Mouse (Mus musculus): Measurements from ENCODE around the gene Cbr1.

The Cbr1 gene

DNA sequence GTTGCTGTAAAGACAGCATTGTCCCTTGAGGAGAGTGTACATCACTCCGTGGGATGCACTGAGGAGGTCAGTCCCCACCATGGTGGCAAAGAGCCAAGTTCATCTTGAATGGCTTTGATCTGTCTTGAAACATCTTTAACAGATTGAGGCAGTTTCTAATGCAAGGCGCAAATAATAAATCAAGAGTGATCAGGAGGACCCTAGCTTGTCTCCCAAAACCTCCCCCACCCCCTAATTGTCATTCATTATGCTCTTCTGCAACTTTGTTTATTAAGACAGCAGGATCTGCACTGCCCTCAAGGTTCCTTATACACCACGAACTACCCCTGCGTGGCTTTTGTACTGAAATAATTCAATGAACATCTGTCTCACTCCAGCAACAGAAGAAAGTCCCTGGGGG lies at the start of gene Cbr1:
TSS of gene Cbr1 (plus strand) at position 301 of the 400 bp plus-strand sequence.
- CTCF ChIA-PET, result interaction anchor here (0.6 kb wide), 1 partner anchor 9 kb away, joined by 6 read pairs; no protein-coding TSS in a partner anchor

- CTCF ChIA-PET, result no interaction called here
Measured at GRCm38 (mm10) chr16:93557646-93558045, 48.0 kb upstream of the Cbr1 start.

DNA sequence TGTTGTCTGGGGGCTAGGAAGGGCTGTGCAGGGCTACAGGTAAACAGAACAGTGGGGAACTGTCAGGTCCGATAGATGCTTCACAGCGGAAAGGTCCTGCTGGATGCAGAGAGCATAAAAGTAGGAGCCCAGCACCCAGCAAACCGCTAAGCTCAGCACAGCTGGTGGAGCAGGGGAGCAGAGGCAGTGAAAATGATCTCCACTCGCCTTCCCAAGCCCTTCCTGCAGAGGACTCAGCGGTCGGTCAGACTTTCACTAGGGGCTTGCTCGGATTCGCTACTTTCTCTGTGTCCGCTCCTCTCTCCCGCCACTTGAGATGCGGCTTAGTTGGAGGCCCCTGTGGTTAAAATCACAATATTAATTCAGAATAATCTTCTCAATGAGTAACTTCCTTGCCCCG lies 47.2 kb upstream of the Cbr1 start:
- CTCF ChIA-PET, result no interaction called here

GRCm38 (mm10) chr16:93572383-93572782 lies 33.3 kb upstream of the Cbr1 start:
- CTCF ChIA-PET, result no interaction called here

GRCm38 (mm10) chr16:93573434-93573833 lies 32.2 kb upstream of the Cbr1 start:
- CTCF ChIA-PET, result no interaction called here

DNA sequence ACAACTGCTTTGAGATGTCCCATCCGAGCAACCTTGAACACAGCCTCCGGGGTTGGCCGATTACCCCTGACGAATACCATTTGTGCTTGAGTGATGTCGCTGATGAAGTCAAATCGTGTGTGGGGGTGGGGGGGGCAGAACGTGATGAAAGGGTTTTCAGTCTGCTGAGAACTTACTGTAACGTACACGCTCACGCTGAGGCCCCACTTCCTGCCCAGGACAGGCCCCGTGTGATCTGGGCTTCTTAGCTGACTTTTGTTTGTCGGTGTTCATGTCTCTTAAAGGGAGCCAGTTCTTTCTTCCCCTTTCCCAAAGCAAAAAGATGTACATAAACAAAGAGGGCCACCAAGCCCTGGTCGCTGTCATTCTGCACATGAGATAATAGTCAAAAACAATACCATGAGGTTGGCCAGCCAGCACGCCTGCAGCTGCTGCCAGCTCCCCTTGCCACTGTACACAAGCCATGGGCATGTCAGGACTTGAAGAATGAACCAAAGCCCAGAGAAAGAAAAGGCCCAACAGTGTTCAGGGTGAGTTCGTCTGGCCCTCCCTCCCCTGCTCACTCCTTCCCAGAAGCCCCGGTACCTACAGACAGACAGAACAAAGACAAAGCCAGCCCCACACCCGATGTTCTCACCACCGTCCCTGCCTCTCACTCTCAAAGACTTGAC lies 31.0 kb upstream of the Cbr1 start:
- CTCF ChIA-PET, result interaction anchor here (0.8 kb wide), 1 partner anchor 20 kb away, joined by 4 read pairs; no protein-coding TSS in a partner anchor

GRCm38 (mm10) chr16:93575574-93575973 lies 30.1 kb upstream of the Cbr1 start:
- CTCF ChIA-PET, result no interaction called here

- CTCF ChIA-PET, result no interaction called here
Measured at GRCm38 (mm10) chr16:93576412-93577082, 29.1 kb upstream of the Cbr1 start.

GRCm38 (mm10) chr16:93578346-93579005 lies 27.2 kb upstream of the Cbr1 start:
- CTCF ChIA-PET, result no interaction called here

GRCm38 (mm10) chr16:93581125-93581524 lies 24.5 kb upstream of the Cbr1 start:
- CTCF ChIA-PET, result no interaction called here

GRCm38 (mm10) chr16:93584976-93585702 lies 20.5 kb upstream of the Cbr1 start:
- CTCF ChIA-PET, result interaction anchor here (0.6 kb wide), 1 partner anchor 931 kb away, joined by 14 read pairs; no protein-coding TSS in a partner anchor

DNA sequence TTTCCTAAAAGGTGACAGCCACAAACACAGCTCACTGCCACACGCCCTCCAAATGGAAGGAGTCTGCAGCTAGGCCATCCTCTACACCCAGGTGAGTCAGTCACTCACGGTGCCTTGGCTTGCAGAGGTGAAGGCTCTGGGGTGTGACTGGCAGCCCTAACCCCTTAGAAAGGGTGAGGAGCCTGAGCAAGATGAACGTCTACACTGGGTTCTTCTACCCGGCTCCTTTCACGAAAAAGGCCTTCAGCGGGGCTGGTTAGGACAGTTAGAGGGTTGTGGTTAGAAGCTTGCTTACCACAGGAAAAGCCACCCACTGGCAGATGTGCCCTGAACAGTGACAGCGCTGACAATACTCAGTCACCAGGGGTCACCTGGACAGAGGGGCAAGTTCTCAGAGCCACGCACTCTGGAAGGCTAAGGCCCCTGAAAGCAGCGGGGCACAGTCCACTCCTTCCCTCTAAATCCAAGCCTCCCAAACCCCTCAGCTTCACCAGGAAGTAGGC lies 19.9 kb upstream of the Cbr1 start:
- CTCF ChIA-PET, result interaction anchor here (0.6 kb wide), 1 partner anchor 932 kb away, joined by 14 read pairs; no protein-coding TSS in a partner anchor

DNA sequence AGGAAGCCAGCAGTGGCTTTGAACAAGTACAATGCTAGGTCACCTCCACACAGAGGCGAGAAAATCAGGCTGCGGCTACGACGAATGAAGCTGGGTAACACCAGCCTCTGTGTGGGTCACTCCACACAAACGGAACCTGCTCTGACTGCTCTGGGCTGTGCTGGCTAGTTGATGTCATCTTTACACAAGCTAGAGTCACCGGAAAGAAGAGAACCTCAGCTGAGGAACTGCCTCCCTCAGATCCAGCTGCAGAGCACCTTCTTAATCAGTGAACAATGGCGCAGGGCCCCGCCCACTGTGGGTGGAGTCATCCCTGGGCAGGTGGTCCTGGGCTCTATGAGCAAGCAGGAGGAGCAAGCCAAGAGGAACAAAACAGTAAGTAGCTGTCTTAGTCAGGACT lies 19.3 kb upstream of the Cbr1 start:
- CTCF ChIA-PET, result no interaction called here

DNA sequence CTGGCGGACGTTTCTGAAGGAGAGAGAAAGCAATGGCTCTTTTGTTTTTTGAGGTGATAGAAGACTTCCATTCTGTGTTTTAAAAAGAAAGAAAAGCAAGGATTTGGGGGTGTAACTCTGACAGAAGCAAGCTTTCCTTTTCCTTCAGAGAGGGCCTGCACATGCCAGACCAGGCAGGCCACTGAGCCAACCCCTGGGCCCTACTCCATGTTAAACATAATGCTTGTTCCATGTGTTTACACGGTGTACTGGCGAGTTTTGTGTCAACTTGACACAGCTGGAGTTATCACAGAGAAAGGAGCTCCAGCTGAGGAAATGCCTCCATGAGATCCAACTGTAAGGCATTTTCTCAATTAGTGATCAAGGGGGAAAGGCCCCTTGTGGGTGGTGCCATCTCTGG lies 17.4 kb upstream of the Cbr1 start:
- CTCF ChIA-PET, result interaction anchor here (0.7 kb wide), 1 partner anchor 471 kb away, joined by 4 read pairs; no protein-coding TSS in a partner anchor

GRCm38 (mm10) chr16:93590915-93591314 lies 14.7 kb upstream of the Cbr1 start:
- CTCF ChIA-PET, result no interaction called here

DNA sequence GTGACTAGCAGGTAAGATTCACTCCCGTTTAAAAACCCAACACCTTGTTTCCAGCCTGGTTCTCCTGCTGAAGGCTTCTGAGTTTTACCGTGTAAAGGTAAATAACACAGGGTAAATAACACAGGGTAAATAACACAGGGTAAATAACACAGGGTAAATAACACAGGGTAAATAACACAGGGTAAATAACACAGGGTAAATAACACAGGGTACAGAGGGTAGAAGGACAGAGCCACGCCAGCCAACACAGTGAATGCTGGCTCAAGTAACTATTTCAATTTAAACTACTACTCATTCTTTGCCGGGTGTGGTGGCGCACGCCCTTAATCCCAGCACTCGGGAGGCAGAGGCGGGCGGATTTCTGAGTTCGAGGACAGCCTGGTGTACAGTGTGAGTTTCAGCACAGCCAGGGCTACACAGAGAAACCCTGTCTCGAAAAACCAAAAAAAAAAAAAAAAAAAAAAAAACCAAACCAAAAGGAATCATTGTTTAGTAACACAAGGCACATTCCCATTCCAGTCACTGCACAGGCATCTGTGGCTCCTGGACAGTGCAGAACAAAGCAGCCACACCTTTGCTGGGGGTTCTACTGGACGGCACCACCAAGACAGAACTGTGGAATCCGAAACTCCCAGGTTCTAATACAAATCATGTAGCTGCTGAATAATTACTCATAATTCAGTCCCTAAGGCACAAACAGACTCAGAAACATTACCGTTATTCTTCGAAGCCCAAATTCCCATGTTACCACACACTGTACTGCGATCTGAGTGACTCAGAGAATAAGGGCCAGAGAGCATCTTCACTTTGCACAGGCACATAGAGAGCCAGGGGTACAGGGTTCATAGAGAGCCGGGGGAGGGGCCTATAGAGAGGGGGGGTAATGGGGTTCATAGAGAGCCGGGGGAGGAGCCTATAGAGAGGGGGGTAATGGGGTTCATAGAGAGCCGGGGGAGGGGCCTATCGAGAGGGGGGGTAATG lies 13.9 kb upstream of the Cbr1 start:
- CTCF ChIA-PET, result no interaction called here

DNA sequence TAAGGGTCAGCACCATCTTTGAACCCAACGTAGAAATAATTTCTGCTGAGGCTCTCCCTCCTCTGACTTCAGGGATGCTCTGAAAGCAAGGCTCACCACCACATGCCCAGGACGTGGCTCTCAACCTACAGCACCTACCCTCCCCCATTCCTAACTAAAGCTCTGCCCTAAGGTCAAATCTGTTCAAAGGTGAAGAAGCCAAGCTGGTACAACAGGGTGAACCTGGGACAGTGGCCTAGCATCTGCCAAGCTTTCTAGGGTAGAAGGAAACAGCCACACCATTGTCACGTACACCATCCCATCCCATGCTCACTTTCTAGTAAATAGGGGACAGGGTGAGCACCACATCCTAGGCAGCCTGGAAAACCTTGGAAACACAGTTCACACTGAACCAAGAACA lies 12.9 kb upstream of the Cbr1 start:
- CTCF ChIA-PET, result no interaction called here

DNA sequence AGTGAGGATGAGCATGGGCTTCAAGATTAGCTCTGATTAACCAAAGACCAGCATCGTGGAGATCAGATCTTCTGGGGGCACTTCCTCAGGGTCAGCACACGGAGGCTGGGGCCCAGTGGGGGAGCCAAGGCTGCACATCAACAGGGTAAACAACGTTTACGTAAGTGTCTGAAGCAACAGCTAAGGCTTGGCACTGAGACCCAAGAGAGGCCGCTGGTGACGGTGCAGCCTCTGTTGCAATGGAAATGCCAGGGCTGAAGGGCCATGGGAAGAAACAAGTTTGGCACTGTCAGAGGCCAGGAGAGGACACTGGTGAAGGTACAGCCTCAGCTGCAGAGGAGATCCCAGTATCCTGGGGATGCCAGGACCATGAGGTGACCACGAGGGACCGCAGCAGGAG lies 12.2 kb upstream of the Cbr1 start:
- CTCF ChIA-PET, result no interaction called here

DNA sequence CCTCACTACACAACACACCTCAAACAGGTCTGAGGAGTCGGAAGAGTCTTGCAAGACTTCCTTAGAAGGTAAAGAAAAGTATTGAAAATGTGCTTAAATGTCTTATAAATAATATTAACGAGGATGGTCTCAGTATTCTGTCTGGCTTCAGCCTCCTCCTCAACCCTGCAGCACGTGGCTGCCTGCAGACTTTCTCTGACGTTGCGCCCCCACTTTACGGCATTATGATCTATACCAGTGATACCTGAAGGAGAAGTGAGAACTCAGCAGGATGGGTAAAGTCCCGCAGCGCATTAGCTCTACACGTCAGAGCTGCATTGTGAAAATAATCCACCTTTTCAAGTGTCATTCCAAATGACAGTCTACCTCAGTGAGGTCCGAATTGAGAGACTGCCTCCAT lies 11.2 kb upstream of the Cbr1 start:
- CTCF ChIA-PET, result no interaction called here

GRCm38 (mm10) chr16:93595766-93596165 lies 9.9 kb upstream of the Cbr1 start:
- CTCF ChIA-PET, result interaction anchor here (0.6 kb wide), 1 partner anchor 115 kb away, joined by 3 read pairs; no protein-coding TSS in a partner anchor

GRCm38 (mm10) chr16:93596807-93597206 lies 8.8 kb upstream of the Cbr1 start:
- CTCF ChIA-PET, result no interaction called here

All from spleen, embryonic (tissue).